Mouse (Mus musculus): ENCODE results near the gene Olfm1. TPM values are rescaled to one million over a fixed set of nuclear protein-coding genes. Genes with fewer than 3 reads are reported as not detected.
A peak's percentile ranks its signal among the peaks of the same experiment; 100 is the strongest.

Olfm1 gene
- polyA plus RNA-seq, 1 experiment from 2014 or later = 139 TPM

DNA sequence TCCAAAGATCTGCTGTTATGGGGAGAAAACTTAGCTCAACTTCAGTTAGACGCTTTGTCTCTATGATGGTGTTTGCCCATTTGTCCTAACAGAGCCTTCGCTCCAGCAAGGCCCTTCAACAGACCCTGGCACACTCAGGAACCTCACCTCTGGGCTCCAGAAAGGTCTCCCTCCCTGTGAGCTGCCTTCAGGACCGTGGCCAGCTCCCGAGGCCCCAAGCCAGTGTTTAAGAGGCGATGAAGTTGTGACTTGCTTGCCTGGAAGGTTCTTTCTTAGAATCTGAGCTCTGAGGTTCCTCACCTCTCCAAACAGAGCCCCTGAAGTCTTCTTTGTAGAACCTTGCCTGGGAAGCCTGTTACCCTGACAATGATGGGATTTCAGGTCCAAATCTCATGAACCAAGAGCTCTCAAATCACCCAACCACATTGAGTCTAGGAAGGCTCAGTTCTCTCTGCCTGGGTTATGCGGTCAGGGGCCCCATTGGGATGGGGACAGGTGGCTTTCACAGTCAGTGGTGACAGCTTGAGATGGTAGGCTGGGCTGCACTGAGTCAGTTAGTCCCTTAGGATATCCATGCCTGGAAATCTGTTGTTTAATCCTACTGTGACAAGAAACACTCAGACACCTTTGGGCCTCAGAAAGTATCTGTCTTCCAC, 2.3 kb downstream of the Olfm1 start:
- H3K9me3 ChIP-seq (ENCODE audit: control insufficient read depth, low read length) = no peaks in the 10 kb centered on the region
- H3K4me1 ChIP-seq (replicated peaks; ENCODE audit: control insufficient read depth, insufficient read depth, low read length) = peaks cover 10% of the 10 kb centered on the region; the same call in 1 of the 2 replicates
- H3K4me3 ChIP-seq (ENCODE audit: low read depth, low read length) = peak overlapping the region; percentile 79
- peak; percentile 59 for DNase-seq (ENCODE audit: low spot score)
- 0 out of 2 replicates have a peak overlapping the region, but pooled peaks have one; percentile 4 for H3K9ac ChIP-seq (ENCODE audit: low read depth, low read length)
- H3K36me3 ChIP-seq (ENCODE audit: control insufficient read depth, insufficient read depth, low read length) = no peaks in the 10 kb centered on the region
- WGBS = 43% methylated on average over 6 of the region's 6 CpGs
- peak overlapping the region; percentile 67; the same call in 1 of the 2 replicates for H3K27ac ChIP-seq (ENCODE audit: low read depth, low read length)
- peaks cover 2% of the 10 kb centered on the region; the same call in 1 of the 2 replicates for H3K27me3 ChIP-seq (ENCODE audit: control insufficient read depth, insufficient read depth, low read length)
- H3K4me2 ChIP-seq (replicated peaks; ENCODE audit: low read depth, low read length) = peak overlapping the region; percentile 74
- ATAC-seq (ENCODE audit: low FRiP score) = no peak

DNA sequence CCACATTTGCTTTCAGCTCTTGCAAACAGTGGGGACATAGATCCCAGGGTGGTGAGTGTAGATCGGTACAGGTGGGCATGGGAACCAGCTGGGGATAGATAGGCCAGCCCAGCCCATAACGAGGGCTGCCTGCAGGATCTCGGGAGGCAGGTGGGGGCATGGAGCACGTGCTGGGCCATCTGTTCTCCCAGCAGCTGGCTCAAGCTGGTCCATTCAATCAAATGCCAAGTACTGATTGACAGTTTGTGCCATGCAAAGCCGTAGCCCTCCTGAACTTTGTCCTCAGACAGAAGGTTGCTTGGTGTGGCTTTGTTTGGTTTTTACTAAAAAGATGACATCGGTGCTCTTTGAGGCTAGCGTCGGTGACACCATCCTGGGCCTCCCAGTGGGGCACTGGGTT, 2.9 kb downstream of the Olfm1 start:
- Histone ChIP-seq H3K4me3 (ENCODE audit: low read depth, low read length) (no peak overlapping the region), H3K27me3 (ENCODE audit: control insufficient read depth, insufficient read depth, low read length) (peaks cover 2% of the 10 kb centered on the region; the same call in 1 of the 2 replicates), H3K9me3 (ENCODE audit: control insufficient read depth, low read length) (no peaks in the 10 kb centered on the region), H3K4me2 (replicated peaks; ENCODE audit: low read depth, low read length) (peak overlapping the region; percentile 24; the same call in 1 of the 2 replicates), H3K4me1 (replicated peaks; ENCODE audit: control insufficient read depth, insufficient read depth, low read length) (peaks cover 10% of the 10 kb centered on the region; the same call in 1 of the 2 replicates), H3K27ac (ENCODE audit: low read depth, low read length) (peak overlapping the region; percentile 67; the same call in 1 of the 2 replicates), H3K36me3 (ENCODE audit: control insufficient read depth, insufficient read depth, low read length) (no peaks in the 10 kb centered on the region), H3K9ac (ENCODE audit: low read depth, low read length) (no peak overlapping the region)
- no peak for DNase-seq (ENCODE audit: low spot score)
- no peak for ATAC-seq (ENCODE audit: low FRiP score)
- whole genome bisulfite sequencing = 64% methylated on average over 8 of the region's 8 CpGs

DNA sequence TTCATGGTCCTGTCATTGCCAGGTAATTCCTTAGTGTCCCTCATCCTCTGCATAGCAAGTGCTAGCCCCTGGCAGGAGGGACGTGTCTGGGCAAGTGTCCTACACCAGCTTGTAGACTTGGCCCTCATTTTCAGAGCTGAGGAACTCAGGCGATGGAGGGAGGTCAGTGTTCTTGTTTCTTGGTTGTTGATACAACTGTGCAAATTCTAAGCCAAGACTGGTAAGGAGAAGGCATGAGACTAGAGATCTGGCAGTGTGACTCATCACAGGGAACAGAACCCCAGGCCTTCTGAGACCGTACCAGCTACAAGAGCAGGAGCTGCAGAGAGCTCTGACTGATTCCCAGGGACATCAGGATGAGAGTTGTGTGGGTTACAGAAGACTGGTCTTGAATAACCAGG, 8.6 kb downstream of the Olfm1 start:
- H3K4me2 ChIP-seq (replicated peaks; ENCODE audit: low read depth, low read length) = no peak overlapping the region
- H3K4me1 ChIP-seq (replicated peaks; ENCODE audit: control insufficient read depth, insufficient read depth, low read length) = peaks cover 9% of the 10 kb centered on the region; the same call in 1 of the 2 replicates
- H3K27ac ChIP-seq (ENCODE audit: low read depth, low read length) = no peak overlapping the region
- no peak overlapping the region for H3K4me3 ChIP-seq (ENCODE audit: low read depth, low read length)
- H3K9me3 ChIP-seq (ENCODE audit: control insufficient read depth, low read length) = no peaks in the 10 kb centered on the region
- DNase-seq (ENCODE audit: low spot score) (no peak), ATAC-seq (ENCODE audit: low FRiP score) (no peak)
- H3K36me3 ChIP-seq (ENCODE audit: control insufficient read depth, insufficient read depth, low read length) = no peaks in the 10 kb centered on the region
- H3K9ac ChIP-seq (ENCODE audit: low read depth, low read length) = no peak overlapping the region
- no peaks in the 10 kb centered on the region for H3K27me3 ChIP-seq (ENCODE audit: control insufficient read depth, insufficient read depth, low read length)
- WGBS = 70% methylated on average over 3 of the region's 3 CpGs

DNA sequence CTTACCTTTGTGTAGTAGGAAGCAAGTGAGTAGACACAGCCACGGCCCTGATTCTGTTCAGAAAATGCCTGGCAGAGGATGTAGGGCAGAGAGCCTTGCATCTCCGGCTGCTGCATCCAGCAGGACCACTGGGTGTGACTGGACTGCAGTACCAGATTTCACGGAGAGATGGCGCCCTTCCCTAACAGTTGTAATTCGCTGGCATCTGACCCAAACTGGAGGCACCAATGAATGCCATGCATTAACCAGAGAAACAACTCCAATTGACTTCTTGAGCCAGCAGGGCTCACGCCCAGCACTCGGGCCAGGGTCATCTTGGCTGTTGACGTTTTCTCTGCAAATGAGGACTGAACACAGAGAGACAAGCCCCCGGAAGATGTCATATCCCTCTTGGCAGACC, 11.4 kb downstream of the Olfm1 start:
- Histone ChIP-seq H3K9me3 (ENCODE audit: control insufficient read depth, low read length) (no peaks in the 10 kb centered on the region), H3K9ac (ENCODE audit: low read depth, low read length) (no peak overlapping the region), H3K27me3 (ENCODE audit: control insufficient read depth, insufficient read depth, low read length) (no peaks in the 10 kb centered on the region; the same call in 1 of the 2 replicates), H3K4me2 (replicated peaks; ENCODE audit: low read depth, low read length) (no peak overlapping the region), H3K4me3 (ENCODE audit: low read depth, low read length) (no peak overlapping the region), H3K4me1 (replicated peaks; ENCODE audit: control insufficient read depth, insufficient read depth, low read length) (peaks cover 13% of the 10 kb centered on the region; the same call in 1 of the 2 replicates), H3K36me3 (ENCODE audit: control insufficient read depth, insufficient read depth, low read length) (no peaks in the 10 kb centered on the region), H3K27ac (ENCODE audit: low read depth, low read length) (0 out of 2 replicates have a peak overlapping the region, but pooled peaks have one; percentile 3)
- peak; percentile 2; the same call in 1 of the 2 replicates for ATAC-seq (ENCODE audit: low FRiP score)
- 7% methylated on average over 9 of the region's 9 CpGs for WGBS
- DNase-seq (ENCODE audit: low spot score) = peak; percentile 96

DNA sequence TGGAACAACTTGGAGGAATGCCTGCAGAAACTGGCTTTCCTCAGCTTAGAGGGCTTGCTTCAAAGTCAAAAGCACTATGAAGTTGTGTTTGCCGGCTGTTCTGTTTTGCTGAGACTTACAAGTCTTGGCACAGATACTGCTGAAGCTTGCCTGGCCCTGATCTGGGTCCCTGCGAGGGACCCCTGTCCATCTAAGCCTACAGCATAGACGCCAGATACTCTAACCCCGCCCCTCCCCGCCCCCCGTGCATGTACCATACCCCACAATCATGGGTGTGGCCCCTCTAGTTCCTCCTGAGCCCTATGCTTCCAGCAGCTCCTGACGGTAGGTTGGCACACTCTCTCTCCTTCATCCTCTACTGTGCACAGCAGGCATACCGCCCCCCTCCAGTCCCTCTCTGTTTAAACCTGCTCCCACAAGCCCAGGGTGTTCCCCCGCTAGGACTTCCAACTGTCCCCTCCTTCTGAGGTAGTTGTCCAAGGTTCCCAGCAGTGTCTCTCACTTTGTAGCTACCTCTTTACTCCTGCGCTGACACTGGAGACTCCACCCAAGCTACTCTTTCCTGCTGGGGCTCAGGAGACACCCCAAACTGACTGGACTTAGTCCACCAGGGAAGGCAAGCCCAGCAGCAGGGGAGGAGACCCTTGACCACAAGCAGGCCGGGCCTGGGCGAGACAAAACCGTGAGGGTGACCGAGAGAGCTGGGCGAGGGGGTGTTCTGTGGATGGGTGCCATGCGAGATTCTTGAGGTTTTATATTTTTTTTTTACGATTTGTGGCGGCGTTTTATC, 12.1 kb downstream of the Olfm1 start:
- H3K4me1 ChIP-seq (replicated peaks; ENCODE audit: control insufficient read depth, insufficient read depth, low read length) = peaks cover 13% of the 10 kb centered on the region; the same call in 1 of the 2 replicates
- peak; percentile 37 for DNase-seq (ENCODE audit: low spot score)
- H3K4me2 ChIP-seq (replicated peaks; ENCODE audit: low read depth, low read length) = peak overlapping the region; percentile 99
- no peak overlapping the region; the same call in 1 of the 2 replicates for H3K4me3 ChIP-seq (ENCODE audit: low read depth, low read length)
- 13% methylated on average over 19 of the region's 19 CpGs for WGBS
- ATAC-seq (ENCODE audit: low FRiP score) = no peak; the same call in 1 of the 2 replicates
- 0 out of 2 replicates have a peak overlapping the region, but pooled peaks have one; percentile 19 for H3K9ac ChIP-seq (ENCODE audit: low read depth, low read length)
- H3K27me3 ChIP-seq (ENCODE audit: control insufficient read depth, insufficient read depth, low read length) = no peaks in the 10 kb centered on the region; the same call in 1 of the 2 replicates
- no peaks in the 10 kb centered on the region for H3K9me3 ChIP-seq (ENCODE audit: control insufficient read depth, low read length)
- 0 out of 2 replicates have a peak overlapping the region, but pooled peaks have one; percentile 3 for H3K27ac ChIP-seq (ENCODE audit: low read depth, low read length)
- no peaks in the 10 kb centered on the region for H3K36me3 ChIP-seq (ENCODE audit: control insufficient read depth, insufficient read depth, low read length)

DNA sequence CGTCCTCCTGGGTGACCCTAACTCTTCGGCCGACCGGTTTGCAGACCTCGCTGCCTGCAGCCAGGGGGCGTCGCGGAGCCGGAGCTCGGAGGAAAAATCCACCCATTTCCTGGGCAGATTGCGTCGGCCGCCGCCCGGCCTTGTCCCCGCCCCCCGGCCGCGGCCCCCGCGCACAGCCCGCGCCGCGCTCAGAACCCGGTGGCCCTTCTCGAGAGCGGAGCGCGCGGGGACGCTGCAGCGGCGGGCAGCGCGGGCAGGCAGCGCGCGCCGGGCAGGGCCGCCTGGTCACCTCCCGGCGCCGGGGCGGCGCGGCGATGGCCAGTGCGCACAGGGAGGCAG, 12.6 kb downstream of the Olfm1 start:
- Histone ChIP-seq H3K27ac (ENCODE audit: low read depth, low read length) (peak overlapping the region; percentile 72), H3K9ac (ENCODE audit: low read depth, low read length) (peak overlapping the region; percentile 81), H3K4me3 (ENCODE audit: low read depth, low read length) (peak overlapping the region; percentile 60), H3K9me3 (ENCODE audit: control insufficient read depth, low read length) (no peaks in the 10 kb centered on the region), H3K4me1 (replicated peaks; ENCODE audit: control insufficient read depth, insufficient read depth, low read length) (peaks cover 15% of the 10 kb centered on the region; the same call in 1 of the 2 replicates), H3K36me3 (ENCODE audit: control insufficient read depth, insufficient read depth, low read length) (no peaks in the 10 kb centered on the region), H3K27me3 (ENCODE audit: control insufficient read depth, insufficient read depth, low read length) (no peaks in the 10 kb centered on the region; the same call in 1 of the 2 replicates), H3K4me2 (replicated peaks; ENCODE audit: low read depth, low read length) (peak overlapping the region; percentile 99)
- ATAC-seq (ENCODE audit: low FRiP score) (peak; percentile 66), DNase-seq (ENCODE audit: low spot score) (peak; percentile 87)
- under 1% methylated on average over 37 of the region's 49 CpGs for WGBS

DNA sequence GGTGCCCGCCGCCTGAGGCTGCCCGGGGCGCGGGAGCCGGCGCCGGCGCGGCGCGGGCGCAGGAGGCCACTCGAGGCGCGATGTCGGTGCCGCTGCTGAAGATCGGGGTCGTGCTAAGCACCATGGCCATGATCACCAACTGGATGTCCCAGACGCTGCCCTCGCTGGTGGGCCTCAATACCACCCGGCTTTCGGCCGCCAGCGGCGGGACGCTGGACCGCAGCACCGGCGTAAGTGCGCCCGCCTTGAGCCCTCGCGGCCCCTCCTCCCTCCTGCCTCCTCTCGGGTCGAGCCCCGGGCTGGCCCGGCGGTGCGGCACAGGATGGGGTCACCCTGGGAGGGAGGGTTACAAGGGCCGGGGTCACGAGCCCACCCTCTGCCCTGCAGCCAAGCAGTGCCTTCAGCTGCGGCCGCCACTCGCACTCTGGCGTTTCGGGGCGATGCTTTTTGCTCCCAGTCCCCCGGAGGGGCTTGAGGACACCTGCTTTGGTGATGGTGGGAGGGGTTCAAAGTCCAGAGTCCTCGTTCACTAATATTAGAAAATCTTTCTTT, 13.2 kb downstream of the Olfm1 start:
- Histone ChIP-seq H3K27me3 (ENCODE audit: control insufficient read depth, insufficient read depth, low read length) (no peaks in the 10 kb centered on the region; the same call in 1 of the 2 replicates), H3K27ac (ENCODE audit: low read depth, low read length) (peak overlapping the region; percentile 72), H3K9me3 (ENCODE audit: control insufficient read depth, low read length) (no peaks in the 10 kb centered on the region), H3K9ac (ENCODE audit: low read depth, low read length) (peak overlapping the region; percentile 81), H3K4me1 (replicated peaks; ENCODE audit: control insufficient read depth, insufficient read depth, low read length) (peaks cover 15% of the 10 kb centered on the region; the same call in 1 of the 2 replicates), H3K4me3 (ENCODE audit: low read depth, low read length) (peak overlapping the region; percentile 60), H3K4me2 (replicated peaks; ENCODE audit: low read depth, low read length) (peak overlapping the region; percentile 99), H3K36me3 (ENCODE audit: control insufficient read depth, insufficient read depth, low read length) (no peaks in the 10 kb centered on the region)
- ATAC-seq (ENCODE audit: low FRiP score) (0 out of 2 replicates have a peak, but pooled peaks have one; percentile 41), DNase-seq (ENCODE audit: low spot score) (peak; percentile 63)
- under 1% methylated on average over 33 of the region's 51 CpGs for WGBS

DNA sequence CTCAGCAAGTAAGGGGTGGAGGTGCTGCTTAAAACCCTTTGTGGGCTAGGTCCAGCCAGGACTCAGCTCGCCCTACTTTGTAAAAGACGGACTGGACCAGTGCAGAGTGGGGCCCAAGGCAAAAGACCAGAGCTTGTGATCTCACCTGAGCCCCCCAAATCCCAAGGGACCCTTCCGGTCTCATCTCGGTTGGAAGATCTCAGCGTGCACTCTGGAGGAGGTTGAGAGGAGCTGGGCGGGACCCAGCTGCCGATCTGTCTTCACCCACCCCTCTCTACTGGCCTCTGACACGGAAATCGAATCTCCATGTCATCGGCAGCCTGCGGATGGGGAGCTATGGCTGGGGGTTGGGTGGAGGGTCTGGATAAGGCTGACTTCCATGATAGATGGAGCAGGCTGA, 13.7 kb downstream of the Olfm1 start:
- no peaks in the 10 kb centered on the region; the same call in 1 of the 2 replicates for H3K27me3 ChIP-seq (ENCODE audit: control insufficient read depth, insufficient read depth, low read length)
- H3K4me1 ChIP-seq (replicated peaks; ENCODE audit: control insufficient read depth, insufficient read depth, low read length) = peaks cover 16% of the 10 kb centered on the region; the same call in 1 of the 2 replicates
- H3K9ac ChIP-seq (ENCODE audit: low read depth, low read length) = peak overlapping the region; percentile 81
- DNase-seq (ENCODE audit: low spot score) (peak; percentile 64), ATAC-seq (ENCODE audit: low FRiP score) (0 out of 2 replicates have a peak, but pooled peaks have one; percentile 30)
- WGBS = 7% methylated on average over 11 of the region's 11 CpGs
- no peaks in the 10 kb centered on the region for H3K36me3 ChIP-seq (ENCODE audit: control insufficient read depth, insufficient read depth, low read length)
- peak overlapping the region; percentile 60 for H3K4me3 ChIP-seq (ENCODE audit: low read depth, low read length)
- H3K9me3 ChIP-seq (ENCODE audit: control insufficient read depth, low read length) = no peaks in the 10 kb centered on the region
- H3K4me2 ChIP-seq (replicated peaks; ENCODE audit: low read depth, low read length) = peak overlapping the region; percentile 99
- peak overlapping the region; percentile 72 for H3K27ac ChIP-seq (ENCODE audit: low read depth, low read length)

All from hindbrain, embryonic 11.5 days (tissue).